Mouse (Mus musculus) kidney, adult 11 months (tissue): ENCODE measurements around the gene Trat1.

Experiments
- DNase-seq: peaks from one replicate; pipeline ENCODE4 v3.0.0; 2022

Gene Trat1

DNA sequence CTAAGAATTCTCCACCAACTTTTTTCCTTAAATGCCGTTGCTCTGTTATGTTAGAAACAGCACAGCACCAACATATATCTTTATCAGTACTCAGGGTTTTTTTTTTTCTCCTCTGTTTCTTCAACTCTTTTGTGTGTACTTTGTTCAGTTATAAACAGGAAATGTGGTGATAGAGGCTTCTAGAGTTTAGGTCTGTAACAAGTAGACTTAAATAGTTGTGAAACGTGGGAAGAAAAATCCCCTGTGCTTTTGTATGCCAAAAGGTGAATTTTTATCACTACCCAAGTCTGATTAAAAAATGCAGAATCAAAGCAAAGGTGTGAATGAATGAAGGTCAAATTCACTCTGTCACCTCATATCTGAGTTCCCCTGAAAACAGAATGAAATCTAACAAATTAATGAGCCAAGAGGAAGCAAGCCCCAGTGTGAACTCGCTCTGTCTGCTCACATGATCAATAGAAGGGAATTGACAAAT is at the start of gene Trat1:
Trat1 (minus strand) TSS at position 51 of the 475 bp plus-strand sequence.
- DNase-seq = no peak

DNA sequence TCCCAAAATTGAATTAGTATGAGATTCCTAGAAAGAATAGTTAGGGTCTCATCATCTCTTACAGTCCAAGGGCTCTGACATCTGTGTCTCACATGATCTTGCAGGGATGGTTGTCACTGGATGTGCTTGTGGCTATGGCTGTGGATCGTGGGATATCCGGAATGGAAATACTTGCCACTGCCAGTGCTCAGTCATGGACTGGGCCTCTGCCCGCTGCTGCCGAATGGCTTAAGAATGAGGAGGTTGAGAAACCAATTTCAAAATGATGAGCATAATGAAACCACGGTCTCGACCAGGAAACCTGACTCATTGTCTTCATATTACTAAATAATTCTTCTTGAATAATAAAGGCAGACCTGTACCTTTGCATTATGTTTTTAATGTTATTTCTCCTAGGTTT is 46.7 kb upstream of the Trat1 start:
- DNase-seq = no peak

DNA sequence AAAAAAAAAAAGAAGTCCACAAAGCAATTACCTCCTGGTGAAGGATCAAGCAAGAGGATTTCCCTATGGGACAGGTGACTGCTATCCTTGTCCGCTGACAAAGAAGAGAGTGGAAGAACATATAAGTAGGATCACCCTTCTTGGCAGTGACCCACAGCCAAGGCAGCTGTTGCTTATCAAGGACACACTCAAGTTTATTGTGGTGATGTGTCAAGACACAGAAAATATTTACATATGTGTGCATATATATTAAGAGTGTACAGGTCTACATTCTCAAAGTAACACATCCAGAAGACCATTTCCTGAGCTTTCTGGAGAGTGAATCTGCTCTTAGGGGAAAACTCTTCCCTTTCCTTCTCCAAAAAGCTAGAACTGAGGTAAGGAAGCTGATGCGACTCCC is 44.9 kb upstream of the Trat1 start, which contains the start of gene Retnlb:
Retnlb (plus strand) TSS at position 162 of the 400 bp plus-strand sequence.
- no peak for DNase-seq

DNA sequence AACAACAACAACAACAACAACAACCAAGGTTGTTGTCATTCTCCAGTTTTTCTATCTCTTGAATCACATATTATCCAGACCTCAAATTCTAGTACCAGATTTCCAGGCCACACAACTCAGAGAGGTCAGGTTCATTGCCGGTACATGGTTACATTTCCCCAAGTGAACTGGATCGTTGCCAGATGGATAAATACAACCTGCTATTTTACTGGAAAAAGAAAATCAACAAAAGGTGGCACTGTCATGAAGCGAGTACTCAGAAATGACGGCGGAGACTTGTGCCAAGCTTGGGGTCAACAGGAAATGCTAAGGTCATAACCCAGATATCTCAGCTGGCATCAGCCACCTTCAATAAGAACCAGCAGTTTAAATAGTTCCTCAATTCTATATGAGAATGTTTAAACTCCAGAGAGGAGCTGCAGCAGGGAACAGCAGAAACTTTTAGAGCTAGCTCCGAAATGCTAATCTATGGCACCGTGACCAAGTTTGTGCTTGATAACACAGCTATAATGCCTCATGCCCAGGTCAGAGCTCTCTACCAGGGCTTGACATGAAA is 40.1 kb upstream of the Trat1 start:
- DNase-seq = no peak

DNA sequence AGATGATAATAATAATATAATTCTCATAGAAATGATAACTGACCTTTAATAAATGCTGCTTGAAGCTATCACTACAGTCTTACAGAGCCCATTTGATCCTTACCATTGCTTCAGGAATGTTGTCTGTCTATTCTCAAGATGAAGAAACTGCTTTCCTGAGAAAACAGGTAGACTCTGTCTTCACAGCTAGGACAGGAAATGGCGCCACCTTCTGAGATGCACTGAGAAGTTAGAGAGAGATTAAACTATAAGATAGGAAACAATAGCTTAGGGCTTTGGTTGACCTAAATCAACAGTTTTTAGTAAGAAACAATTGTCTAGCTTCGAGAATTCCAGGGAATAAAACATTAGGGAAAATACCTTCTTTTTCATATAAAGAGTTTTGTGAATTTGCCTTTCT is 37.6 kb upstream of the Trat1 start:
- no peak for DNase-seq

DNA sequence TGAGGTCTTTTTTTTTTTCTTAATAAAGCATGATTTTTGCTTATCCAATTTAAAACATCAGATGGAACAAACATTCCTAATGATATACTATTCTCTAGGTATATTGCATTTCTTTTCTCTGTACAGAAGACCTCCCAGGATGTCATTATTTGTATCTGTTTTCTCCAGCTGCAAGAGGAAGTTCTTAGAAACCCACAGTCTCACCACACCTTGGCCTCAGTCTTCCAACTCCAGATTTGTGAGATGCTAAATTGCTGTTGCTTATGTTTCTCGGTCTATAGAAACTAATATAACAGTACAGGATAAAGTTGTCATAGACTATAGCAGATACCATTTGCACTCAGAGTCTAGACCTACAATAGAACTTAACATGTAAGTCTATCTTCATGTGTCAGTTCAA is 34.7 kb upstream of the Trat1 start:
- DNase-seq = no peak

DNA sequence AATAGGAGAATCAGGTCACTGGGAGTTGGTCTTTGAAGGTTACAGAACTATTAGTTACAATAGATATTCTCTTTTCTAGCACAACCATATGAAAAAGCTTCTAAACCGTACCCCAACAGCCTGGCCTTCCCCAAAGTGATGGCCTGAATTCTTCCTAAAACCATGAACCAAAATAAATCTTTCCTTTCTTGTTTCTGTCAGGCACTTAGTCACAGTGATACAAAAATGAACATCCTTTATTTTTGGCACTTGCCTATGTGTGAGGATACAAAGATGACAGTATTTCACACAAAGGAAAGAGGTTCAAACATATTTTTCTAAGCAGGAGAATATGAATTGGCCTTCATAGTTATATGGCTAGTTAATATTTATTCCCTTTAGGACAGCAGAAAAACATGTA is 33.6 kb upstream of the Trat1 start:
- no peak for DNase-seq

DNA sequence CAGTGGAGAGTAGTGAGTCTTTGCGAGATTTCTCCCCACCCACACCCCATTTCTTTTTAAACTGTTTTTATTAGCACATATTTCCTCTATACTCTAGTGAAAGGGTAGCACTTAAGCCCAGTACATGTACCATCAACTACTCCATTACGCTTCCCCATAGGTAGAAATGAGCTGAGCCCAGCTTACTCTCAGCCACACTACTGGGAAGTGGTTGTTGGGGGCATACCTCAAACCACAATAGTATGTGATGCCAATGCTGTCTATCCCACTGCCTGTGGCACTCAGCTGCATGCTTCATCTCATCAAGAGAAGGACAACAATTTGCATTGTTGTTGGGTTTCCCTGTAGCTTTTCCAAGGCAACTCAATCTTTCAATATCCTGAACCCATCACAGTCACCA is 29.1 kb upstream of the Trat1 start:
- no peak for DNase-seq

DNA sequence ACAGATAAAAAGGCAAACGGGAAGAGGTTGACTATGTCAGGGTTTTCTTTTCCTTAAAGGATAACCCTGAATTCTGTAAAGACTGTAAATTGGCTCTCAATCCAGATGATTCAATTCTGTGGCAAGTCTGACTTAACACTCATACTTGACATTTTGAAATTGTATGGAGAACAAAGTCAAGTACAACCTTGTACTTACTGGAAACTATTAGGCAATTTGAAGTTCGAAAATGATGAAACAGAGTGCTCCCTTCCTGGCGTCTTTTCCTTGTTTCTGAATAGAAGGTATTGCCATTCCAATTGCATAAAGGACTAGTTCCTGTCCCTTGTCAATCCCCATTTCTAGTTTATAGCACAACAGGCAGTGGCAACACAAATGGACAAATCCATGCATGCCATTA is 27.6 kb upstream of the Trat1 start:
- DNase-seq = no peak

DNA sequence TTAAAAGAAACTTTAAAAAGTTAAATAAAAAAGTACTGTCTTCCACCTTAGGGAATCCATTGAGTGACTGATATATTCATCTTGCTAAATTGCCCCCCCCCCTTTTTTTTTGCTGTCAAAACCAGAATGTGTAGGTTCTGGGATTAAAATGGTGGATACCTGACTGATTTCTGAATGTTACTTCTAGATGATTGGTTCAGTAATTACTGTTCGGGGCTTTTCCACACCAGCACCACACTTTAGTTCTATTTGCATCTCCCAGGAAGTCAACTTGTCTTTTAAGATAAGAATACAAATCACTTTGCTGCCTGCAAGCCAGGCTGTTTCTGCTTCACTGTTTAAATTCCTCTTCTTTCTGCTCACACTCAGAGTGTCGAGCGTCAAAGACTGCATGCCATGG is 26.5 kb upstream of the Trat1 start:
- no peak for DNase-seq

DNA sequence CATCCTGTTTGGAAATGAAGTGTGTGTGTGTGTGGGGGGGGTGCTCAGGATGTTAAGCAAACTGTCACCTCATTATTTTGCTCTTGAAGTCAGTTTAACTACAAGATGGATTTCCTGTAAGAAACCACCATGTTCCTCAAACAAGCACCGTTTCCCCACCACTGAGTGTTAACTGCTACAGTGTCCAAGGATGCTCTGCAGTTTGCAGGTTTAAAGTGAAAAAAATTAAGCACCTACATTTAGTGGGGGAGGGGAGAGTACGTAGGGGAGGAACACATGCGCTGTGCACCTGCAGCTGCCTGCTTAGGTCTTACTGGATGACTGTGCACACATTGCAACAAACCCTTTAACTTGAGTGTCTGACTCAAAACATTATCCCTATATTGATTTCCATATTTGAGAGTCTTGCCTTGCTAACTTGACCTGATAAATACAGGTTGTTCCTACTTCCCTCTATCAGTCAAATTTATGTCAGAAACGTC is 16.9 kb upstream of the Trat1 start:
- DNase-seq = no peak

DNA sequence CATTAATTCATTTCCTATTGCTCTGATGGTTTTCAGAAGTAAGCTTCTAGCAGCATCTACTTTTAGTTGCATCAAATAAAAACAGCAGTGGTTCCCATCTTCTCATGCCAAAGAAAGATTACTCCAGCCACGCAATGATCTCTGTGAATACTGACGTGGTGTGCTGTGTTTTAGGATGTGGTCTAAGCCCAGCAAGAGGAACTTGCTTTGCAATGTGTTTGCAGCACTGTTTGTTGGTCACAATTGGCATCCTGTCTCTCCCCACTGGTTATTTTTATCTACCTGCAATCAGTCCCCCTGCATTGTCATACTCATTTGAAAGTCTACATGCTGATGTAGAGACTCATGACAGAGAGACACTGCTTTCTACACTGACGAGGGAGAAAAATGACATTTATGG is 14.4 kb upstream of the Trat1 start:
- DNase-seq = no peak

DNA sequence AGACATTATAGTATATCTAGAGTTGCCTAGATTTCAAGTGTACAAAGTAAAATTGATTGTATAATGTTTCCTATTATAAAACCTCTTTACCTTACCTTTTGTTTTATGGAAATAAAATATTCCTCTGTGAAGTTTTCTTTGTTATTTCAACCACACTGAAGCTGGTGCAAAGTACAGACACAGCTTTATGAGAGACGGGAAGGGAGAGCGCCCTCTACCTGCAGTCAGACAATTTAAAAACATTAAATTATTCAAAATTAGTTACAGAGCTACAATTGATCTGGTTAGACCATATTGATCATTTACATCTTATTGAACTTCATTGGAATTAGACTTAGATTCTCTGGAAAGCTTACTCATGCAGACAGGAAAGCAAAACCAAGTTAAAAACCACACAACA is 5.4 kb upstream of the Trat1 start:
- no peak for DNase-seq

DNA sequence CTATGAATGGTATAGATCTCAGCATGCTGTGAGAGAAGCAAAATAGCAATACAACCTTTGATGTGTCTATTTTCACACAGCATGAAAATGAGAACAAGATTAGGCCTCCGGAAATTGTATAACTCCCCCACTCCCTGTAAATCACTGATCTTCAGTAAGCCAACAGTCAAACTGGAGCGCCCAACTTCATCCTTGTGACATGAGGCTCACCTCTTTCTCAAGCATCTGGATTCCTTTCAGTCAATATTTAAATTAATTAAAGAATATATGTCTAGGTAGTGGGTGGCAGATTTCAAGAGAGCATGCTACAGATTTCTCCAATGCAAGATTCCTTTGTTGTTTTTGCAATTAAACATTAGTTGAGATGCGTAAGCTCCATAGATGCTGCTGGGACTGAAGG is 2.6 kb downstream of the Trat1 start:
- DNase-seq = no peak

DNA sequence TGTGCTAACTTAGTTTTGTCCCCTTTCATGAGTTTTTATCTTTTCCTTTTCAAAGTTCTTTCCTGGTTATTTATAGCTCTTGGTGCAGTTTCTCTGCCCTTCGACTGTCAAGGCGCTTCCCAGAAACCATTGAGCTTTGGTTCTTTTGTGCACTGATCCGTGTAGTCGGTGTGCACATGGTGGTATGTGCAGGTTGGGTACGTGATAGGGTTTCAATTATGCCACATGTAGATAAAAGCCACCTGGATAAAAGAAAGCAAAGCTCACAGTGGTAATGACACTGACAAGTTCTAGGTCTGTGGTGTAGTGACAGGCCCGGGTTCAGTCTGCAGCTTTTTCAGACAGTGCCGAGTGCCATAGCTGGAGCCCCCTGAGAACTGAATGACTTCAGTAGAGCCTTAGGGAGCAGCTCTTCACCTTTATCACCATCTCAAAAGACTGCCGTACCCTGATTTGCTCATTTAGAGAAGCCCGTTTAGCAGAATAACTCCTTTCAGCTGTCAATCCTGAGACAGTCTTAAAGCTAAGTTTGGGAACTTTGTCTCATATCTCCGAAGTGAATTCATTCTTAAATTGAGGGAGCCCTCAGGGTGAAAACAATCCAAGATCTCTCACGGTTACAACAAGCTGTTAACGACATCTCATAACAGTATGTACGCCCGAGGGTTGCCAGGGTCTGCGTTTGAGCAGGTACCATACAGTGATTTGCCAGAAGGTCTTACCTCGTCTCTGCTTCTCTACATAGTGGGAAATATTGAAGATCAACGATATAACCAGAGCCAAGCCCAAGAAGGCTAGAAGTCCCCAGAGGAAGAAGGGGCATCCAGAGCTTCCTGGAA is 11.0 kb downstream of the Trat1 start:
- DNase-seq = no peak

DNA sequence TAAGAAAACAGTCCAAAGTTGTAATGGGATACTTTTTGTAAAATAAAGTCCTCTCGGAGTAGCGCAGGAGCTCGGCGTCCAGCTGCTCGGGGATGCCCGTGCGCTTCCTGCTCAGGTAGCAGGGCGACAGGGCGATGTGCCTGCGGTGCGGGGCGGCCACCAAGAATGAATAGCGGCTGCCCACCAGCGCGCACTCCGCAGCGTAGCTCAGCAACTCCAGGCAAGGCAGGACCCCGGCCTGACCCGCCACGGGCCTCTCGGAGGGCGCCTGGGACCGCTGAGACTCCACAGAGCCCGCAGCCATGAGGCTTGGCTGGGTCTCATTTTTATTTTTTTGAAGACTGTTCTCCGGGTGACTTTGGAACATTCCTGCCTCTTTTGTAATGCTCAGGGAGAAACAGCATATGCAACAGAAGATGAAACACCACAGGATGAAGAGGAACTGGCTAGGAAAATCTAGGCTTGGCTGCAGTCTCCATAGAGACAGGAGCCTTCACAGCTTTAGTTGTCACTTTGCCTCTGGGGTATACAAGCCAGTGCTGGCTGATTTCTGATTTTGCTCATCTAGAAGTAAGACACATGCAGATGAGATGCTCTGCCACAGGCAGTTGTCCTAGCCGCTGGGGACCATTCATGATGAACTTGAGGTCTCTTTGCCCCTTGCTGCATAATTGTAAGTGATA is 21.5 kb downstream of the Trat1 start:
- no peak for DNase-seq

DNA sequence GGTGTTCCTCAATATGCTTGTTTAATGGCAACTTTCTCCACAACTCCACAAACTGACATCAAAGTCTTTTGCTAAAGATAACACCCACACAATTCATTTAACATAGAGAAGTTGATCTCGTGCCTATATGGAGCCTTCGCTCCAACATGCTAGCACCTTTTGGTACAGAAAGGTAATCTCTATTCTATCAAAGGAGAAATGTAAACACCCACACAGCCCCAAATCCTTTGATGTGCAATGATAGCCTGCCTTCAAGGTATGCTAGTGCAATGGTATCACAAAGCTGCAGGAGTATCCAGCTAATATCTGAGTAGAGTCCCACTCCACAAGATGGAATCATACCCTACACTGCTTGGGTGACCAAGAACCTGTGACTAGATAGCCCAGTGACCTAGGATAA is 26.4 kb downstream of the Trat1 start:
- DNase-seq = no peak

DNA sequence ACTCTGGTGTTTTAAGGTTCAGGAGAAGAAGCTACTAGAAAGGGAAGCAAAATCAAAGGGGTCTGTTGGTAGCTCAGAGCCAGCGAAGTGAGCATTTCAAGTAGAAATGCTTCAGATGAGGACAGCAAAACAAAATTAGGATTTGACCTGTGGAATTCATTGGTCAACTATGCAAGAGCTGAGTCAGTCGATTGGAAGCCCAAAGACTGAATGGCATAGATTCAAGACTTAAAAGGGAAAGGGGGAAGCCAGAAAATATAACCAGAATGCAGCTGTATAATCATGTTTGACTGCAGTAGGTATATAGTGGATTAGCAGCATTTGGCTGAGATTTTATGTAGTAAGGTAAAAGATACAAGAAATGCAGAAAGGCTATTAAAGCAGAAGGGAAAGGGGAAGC is 26.8 kb downstream of the Trat1 start:
- no peak for DNase-seq

DNA sequence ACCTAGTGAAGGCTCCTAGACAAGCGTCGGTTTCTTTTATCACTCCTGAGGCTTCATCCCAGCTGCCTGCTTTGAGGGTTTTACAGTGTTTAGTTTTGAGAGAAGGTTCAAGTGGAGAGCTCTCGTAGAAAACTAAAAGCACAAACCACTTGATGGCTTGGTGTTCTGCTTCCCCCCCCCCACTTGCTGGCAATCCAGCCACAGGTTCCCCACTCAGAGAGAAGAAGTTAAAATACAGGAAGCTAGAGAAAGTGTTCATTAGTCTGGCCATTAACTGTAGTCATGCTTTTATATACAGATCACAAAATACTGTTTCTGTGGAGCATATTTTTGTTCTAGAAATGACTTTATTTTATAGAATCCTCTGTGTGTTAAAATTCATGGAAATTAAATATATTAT is 30.3 kb downstream of the Trat1 start:
- no peak for DNase-seq

DNA sequence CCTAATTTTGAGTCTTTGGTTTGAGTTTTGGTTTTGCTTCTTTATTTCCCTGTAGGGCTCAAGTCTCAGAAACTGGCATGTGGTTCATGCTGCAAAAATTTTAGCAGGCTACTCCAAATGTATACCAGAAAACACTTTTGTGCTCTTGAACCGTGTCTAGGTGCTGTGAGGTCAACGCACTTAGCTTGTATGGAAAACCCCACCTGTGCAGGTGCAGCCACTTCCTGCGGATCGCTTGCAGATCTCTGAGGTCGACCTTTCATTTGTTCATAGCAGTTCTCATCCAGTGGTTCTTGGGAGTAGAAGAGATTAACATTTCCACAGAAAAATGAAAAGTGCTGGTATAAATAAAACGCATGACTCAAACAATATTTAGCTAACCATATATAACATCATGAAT is 31.8 kb downstream of the Trat1 start:
- DNase-seq = no peak

DNA sequence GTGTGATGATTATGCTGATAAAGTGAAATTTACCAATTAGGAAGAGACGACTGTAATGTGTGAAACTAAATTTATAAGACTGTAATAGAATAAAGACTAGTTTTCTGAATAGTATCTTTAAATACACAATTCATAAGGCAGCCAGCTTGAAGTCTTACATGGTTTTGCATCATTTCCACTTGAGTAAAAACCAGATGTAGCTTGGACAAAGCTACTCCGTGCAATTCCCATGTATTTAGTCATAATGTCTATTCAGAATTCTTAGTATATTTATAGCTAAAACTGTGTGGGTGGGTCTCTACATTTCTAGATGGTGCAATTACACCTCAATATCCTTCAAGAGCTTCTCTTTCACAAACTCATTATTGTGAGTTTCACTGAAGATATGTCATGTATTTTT is 33.4 kb downstream of the Trat1 start:
- no peak for DNase-seq

DNA sequence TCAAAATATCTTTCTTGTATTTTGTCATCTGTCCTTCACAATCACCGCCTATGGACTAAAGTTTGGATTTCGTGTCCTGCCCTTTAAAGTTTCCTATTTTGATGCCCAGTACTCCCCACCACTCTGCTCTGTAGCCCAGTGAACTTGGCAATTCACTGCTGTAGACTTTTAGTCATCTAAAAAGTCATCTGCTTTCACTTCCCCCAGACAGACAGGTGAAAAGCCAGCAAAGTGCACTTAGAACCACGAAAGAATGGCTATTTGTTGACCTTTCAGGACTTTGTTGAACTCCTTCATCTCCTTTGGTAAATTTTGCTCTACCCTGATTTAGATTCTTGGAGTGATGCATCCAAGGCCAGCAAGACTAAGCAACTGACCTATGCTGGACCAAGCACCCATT is 34.9 kb downstream of the Trat1 start:
- DNase-seq = no peak

DNA sequence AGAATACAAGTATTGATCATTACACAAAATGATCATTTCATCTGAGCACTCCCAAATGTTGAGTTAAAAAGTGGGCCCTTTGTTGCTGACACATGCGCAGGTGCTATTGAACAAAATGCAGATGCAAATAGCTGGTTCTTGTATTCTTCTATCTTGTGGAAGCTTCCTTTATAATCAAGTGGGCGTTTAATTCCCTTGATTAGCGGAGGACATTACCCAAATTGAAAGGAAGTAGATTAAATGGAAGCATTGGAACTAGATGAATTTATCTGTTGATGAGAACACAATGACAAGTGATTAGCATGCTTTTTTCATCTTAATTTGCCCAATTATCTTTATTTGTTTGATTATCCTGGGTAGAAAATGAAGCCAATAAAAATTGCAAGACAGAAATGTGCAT is 51.6 kb downstream of the Trat1 start:
- DNase-seq = no peak

DNA sequence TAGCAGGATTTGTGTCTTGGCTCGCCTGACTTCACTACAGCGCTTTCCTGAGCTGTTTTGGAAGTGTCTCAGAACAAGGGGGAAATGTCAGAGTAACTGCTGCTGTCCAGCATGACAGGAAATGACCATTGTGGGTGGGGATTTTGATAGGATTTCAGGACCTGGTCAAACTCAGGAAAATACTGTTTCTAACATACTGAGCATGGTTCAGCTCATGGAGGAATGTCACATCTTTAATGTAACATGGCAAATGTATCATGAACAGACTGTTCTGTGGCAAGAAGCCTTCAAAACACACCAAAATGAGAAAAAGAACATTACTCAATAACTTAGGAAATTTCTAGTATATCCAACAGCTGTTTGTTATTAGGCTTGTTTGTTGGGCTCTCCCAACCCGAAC is 52.1 kb downstream of the Trat1 start:
- DNase-seq = no peak
